Mouse (Mus musculus) midbrain, embryonic 12.5 days (tissue): ENCODE measurements at regions not wholly inside any gene's neighbourhood (a gene's known extent, or its start where the extent isn't known, plus 50 kb on each side); places are given as distances from the start of the nearest gene placed in this dataset.
A peak's percentile ranks its signal among the peaks of the same experiment; 100 is the strongest.

Source experiments
- ATAC-seq: fragments of 200-750 bp; cut with Nextera tagmentation; 2 replicates; pipeline ENCODE4 v1.8.0; 2017; ENCODE audit warnings: low read depth, moderate TSS enrichment, moderate library complexity; ENCODE audit not compliant: low FRiP score
- H3K27ac ChIP-seq: fragments of 300-500 bp; sonication (generic); replicated peaks from 2 replicates; pipeline ENCODE4 v1.5.1; 2016; ENCODE audit warnings: mild to moderate bottlenecking
- H3K27me3 ChIP-seq: fragments of 300-500 bp; sonication (generic); 2 replicates; pipeline ENCODE4 v1.6.1; 2016; ENCODE audit warnings: mild to moderate bottlenecking
- H3K36me3 ChIP-seq: fragments of 300-500 bp; sonication (generic); 2 replicates; pipeline ENCODE4 v1.6.1; 2016
- H3K4me1 ChIP-seq: fragments of 300-500 bp; sonication (generic); 2 replicates; pipeline ENCODE4 v1.6.1; 2016
- H3K4me2 ChIP-seq: fragments of 300-500 bp; sonication (generic); replicated peaks from 2 replicates; pipeline ENCODE4 v1.6.1; 2016; ENCODE audit warnings: mild to moderate bottlenecking, moderate library complexity
- H3K4me3 ChIP-seq: fragments of 300-500 bp; sonication (generic); 2 replicates; pipeline ENCODE4 v1.5.1; 2016; ENCODE audit warnings: mild to moderate bottlenecking
- H3K9ac ChIP-seq: fragments of 300-500 bp; sonication (generic); replicated peaks from 2 replicates; pipeline ENCODE4 v1.6.1; 2016; ENCODE audit warnings: mild to moderate bottlenecking, moderate library complexity
- H3K9me3 ChIP-seq: fragments of 300-500 bp; sonication (generic); 2 replicates; pipeline ENCODE4 v1.6.1; 2016; ENCODE audit warnings: mild to moderate bottlenecking
- WGBS: fragments of 180-500 bp; shearing (Covaris S2); methylation state at CpG from one replicate; pipeline ENCODE4 v1.1.7; 2016; 5-methylcytosine and 5-hydroxymethylcytosine counted together

GRCm38 (mm10) chr9:58421702-58422392, 51.6 kb upstream of the Tbc1d21 start:
- 55% methylated on average over 9 of the region's 9 CpGs for WGBS
- peak overlapping the region; percentile 69 for H3K27ac ChIP-seq
- 0 out of 2 replicates have a peak, but pooled peaks have one; percentile 54 for ATAC-seq
- no peaks in the 10 kb centered on the region for H3K27me3 ChIP-seq
- H3K4me3 ChIP-seq = no peak overlapping the region
- peaks cover 23% of the 10 kb centered on the region for H3K4me1 ChIP-seq
- no peaks in the 10 kb centered on the region for H3K36me3 ChIP-seq
- H3K4me2 ChIP-seq = no peak overlapping the region
- no peaks in the 10 kb centered on the region for H3K9me3 ChIP-seq
- H3K9ac ChIP-seq = no peak overlapping the region

DNA sequence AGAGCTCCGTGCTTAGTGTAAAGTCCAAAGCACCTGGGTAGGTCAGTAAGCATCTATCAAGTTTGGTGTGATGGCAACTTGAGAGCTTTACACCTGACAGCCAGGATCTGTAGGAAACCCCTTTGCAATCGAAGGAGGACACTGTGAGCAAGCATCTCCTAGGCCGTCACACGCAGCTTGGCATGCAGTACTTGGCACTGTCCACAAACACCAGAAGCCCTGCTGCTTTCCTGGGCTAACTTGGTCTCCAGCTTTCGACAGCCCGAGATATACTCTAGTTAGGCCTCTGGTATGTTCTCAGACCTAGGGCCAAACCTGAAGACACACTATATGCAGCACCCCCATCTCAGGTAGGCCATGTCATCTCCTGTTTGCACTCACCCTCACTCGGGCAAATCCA, 58.5 kb upstream of the Tbc1d21 start:
- H3K27me3 ChIP-seq = no peaks in the 10 kb centered on the region

DNA sequence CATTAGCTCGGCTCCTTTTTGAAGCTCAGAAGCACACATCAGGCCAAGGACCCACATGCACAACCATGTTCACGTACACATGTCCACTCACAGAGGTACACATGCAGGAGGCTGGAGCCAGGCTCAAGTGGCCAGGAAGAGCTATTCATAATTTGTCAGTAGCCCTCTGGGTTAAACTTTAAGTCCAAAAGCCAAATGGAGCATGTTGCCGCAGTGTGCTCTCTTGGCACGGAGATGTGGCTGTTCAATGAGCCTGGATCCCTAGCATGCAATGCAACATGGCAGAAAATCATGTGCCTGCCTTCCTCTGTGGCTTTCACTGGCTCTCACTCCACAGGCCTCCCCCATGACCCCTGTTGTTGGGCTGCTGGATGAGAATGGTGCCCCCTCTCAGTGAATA, 57.6 kb upstream of the Insyn1 start:
- 90% methylated on average over 4 of the region's 4 CpGs for WGBS
- Histone ChIP-seq H3K4me2 (no peak overlapping the region), H3K36me3 (no peaks in the 10 kb centered on the region), H3K4me3 (no peak overlapping the region), H3K4me1 (0 out of 2 replicates have a peak, but pooled peaks cover 8% of the 10 kb centered on the region), H3K27ac (no peak overlapping the region), H3K9ac (no peak overlapping the region), H3K27me3 (0 out of 2 replicates have a peak, but pooled peaks cover under 1% of the 10 kb centered on the region), H3K9me3 (no peaks in the 10 kb centered on the region)
- ATAC-seq = no peak

More for the DNA sequence above, 58.5 kb upstream of the Tbc1d21 start:
- Histone ChIP-seq H3K4me1 (0 out of 2 replicates have a peak, but pooled peaks cover 2% of the 10 kb centered on the region), H3K27ac (no peak overlapping the region), H3K36me3 (no peaks in the 10 kb centered on the region), H3K9me3 (no peaks in the 10 kb centered on the region), H3K9ac (no peak overlapping the region), H3K4me2 (no peak overlapping the region), H3K4me3 (no peak overlapping the region)
- 88% methylated on average over 7 of the region's 7 CpGs for WGBS
- ATAC-seq = no peak

DNA sequence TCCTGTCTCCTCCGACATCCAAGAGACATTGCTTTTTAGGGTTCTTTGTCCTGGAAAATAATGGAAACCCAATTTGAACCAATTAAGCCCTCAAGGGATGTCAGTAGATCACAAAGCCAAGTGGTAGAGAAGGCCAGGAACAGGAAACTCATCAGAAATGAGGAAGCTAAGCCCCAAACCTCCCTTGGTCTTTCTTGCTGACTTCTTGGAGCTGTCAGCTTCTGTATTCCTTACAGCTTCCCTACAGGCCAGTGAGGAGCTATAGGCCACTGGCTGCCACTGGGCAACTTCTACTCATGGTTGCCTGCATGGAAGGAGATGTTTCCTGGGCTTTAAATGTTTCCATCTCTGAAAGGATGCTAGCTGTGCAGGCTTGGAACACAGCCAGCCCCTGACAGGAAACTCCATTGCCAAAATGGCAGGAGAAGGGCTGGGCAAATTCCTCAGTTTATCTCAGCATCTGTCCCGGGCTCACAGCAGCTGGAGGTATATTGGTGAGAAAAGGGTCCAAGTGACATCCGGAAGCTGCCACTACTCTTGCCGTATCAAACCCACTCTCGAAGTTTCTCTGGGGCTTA, 55.5 kb upstream of the Insyn1 start:
- Histone ChIP-seq H3K4me3 (no peak overlapping the region), H3K9ac (no peak overlapping the region), H3K36me3 (no peaks in the 10 kb centered on the region), H3K9me3 (no peaks in the 10 kb centered on the region), H3K27me3 (0 out of 2 replicates have a peak, but pooled peaks cover 3% of the 10 kb centered on the region), H3K4me2 (no peak overlapping the region), H3K4me1 (0 out of 2 replicates have a peak, but pooled peaks cover 6% of the 10 kb centered on the region), H3K27ac (no peak overlapping the region)
- 85% methylated on average over 5 of the region's 5 CpGs for WGBS
- no peak for ATAC-seq

- H3K9ac ChIP-seq = no peak overlapping the region
- H3K27me3 ChIP-seq = 0 out of 2 replicates have a peak, but pooled peaks cover 3% of the 10 kb centered on the region
- H3K9me3 ChIP-seq = no peaks in the 10 kb centered on the region
- no peak overlapping the region for H3K4me3 ChIP-seq
- no peak overlapping the region for H3K4me2 ChIP-seq
- H3K36me3 ChIP-seq = no peaks in the 10 kb centered on the region
- WGBS = 82% methylated on average over 10 of the region's 10 CpGs
- no peak for ATAC-seq
- H3K27ac ChIP-seq = no peak overlapping the region
- peaks cover 26% of the 10 kb centered on the region for H3K4me1 ChIP-seq
Measured at GRCm38 (mm10) chr9:58436246-58437091, 51.9 kb upstream of the Insyn1 start.

DNA sequence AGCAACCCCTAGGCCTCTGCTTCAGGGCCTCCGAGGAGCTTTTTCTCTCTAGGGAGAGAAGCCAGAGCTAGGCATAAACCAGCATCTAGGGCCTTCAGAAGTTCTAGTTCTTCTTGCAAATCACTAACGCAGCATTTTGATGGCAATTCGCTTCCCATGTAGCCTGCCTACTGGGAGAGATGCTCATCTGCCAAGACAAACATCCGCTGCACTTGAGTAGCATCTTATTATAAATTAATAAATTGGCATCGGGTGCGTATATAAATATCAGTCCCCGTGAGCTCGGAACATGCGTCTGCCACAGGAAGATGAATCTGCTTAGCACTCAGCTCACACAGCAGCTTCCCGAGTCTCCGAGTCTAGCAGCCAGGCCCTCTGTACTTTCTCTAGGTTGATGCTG, 50.9 kb upstream of the Insyn1 start:
- WGBS = 82% methylated on average over 11 of the region's 11 CpGs
- peaks cover 32% of the 10 kb centered on the region for H3K4me1 ChIP-seq
- H3K27ac ChIP-seq = 0 out of 2 replicates have a peak overlapping the region, but pooled peaks have one; percentile 20

DNA sequence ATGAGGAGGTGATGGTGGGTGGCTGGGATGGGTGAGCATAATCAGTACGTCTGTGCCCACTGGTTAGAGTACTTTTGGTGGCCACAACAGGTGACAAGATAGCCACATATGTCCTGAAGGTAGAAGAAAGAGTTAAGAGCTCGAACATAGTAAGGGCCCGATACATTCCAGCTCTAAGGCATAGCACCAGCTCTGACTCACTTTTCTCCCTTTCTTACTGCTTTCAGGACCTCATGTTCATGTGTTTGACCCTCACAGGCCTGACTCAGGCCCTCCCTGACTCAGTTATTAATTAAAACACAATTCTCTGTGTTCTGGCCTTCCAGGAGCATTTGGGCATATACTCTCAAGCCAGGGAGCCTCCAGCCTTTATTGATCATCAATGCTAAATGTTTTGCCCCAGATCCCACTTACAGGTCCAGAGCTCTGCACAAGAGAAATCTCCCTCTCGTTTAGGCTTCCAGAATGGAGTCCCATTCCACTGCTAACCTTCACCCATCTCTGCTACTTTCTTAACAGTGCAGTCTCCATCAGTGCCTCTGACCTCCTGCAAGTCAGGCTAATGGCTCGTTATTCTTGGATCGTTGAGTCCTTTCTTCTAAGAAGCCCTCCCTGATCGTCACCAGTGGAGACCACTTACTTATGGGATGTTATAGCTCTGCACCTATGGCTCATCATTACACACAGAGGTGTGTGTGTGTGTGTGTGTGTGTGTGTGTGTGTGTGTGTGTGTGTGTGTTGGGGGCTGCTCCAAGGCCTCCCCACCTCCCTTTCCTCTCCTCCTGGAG, 50.1 kb upstream of the Insyn1 start:
- Histone ChIP-seq H3K9me3 (no peaks in the 10 kb centered on the region), H3K4me1 (peaks cover 32% of the 10 kb centered on the region), H3K36me3 (no peaks in the 10 kb centered on the region), H3K4me3 (no peak overlapping the region), H3K9ac (no peak overlapping the region), H3K4me2 (no peak overlapping the region), H3K27me3 (0 out of 2 replicates have a peak, but pooled peaks cover 3% of the 10 kb centered on the region), H3K27ac (peak overlapping the region; percentile 43; the same call in 1 of the 2 replicates)
- 67% methylated on average over 7 of the region's 7 CpGs for WGBS
- ATAC-seq = no peak

More for the DNA sequence above, 50.9 kb upstream of the Insyn1 start:
- Histone ChIP-seq H3K9me3 (no peaks in the 10 kb centered on the region), H3K27me3 (0 out of 2 replicates have a peak, but pooled peaks cover 3% of the 10 kb centered on the region), H3K9ac (no peak overlapping the region), H3K4me3 (no peak overlapping the region), H3K36me3 (no peaks in the 10 kb centered on the region), H3K4me2 (no peak overlapping the region)
- no peak for ATAC-seq
